Mouse (Mus musculus) fat pad, adult 2 months (tissue): Measurements from ENCODE around the gene Myo10.

Source experiments
- DNase-seq: peaks from one replicate; pipeline ENCODE4 v3.0.0-alpha.2; 2011; ENCODE audit warnings: low read depth, low spot score; ENCODE audit errors: extremely low read depth

Myo10 gene

GRCm38 (mm10) chr15:25791660-25792353 is 169.5 kb downstream of the Myo10 start:
- no peak for DNase-seq

- DNase-seq: no peak
Measured at GRCm38 (mm10) chr15:25794123-25794522, 171.8 kb downstream of the Myo10 start.

DNA sequence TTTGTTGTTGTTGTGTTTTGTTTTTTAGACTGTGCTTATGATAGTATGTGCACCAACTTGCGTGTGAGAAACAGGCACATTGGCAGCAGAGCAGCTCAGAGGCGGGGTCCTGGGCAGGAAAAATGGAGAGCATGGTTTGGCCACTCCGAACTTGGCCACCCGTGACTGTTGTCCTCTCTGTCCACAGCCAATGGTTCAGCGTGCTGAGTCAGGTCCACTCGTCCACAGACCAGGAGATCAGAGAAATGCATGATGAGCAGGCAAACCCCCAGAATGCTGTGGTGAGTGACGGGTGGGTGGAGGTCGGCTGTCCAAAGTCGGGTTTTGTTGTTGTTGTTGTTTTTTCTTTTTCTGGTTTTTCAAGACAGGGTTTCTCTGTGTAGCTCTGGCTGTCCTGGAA is 173.2 kb downstream of the Myo10 start:
- no peak for DNase-seq

DNA sequence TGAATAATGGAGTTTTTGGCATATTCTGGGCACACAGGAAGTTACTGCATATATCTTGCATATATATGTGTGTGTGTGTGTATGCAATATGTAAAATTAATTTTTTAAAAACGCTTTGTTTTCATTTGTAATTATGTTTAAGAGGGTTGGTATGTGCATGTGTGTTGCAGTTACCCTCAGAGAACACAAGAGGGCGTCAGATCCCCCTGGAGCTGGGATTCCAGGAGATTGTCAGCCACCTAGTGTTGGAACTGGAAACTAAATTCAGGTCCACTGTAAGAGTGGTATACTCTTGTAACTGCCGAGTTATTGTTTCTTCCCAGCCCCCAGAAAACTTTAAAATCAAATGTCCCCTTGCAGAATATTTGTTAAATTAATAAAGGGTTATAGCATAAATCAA is 174.0 kb downstream of the Myo10 start:
- DNase-seq: no peak

GRCm38 (mm10) chr15:25797179-25797578 is 174.9 kb downstream of the Myo10 start:
- DNase-seq: no peak

- DNase-seq: no peak
Measured at GRCm38 (mm10) chr15:25797888-25798287, 175.6 kb downstream of the Myo10 start.

GRCm38 (mm10) chr15:25801726-25802125 is 179.4 kb downstream of the Myo10 start:
- DNase-seq: no peak

- DNase-seq: no peak
Measured at GRCm38 (mm10) chr15:25802194-25802593, 179.9 kb downstream of the Myo10 start.

DNA sequence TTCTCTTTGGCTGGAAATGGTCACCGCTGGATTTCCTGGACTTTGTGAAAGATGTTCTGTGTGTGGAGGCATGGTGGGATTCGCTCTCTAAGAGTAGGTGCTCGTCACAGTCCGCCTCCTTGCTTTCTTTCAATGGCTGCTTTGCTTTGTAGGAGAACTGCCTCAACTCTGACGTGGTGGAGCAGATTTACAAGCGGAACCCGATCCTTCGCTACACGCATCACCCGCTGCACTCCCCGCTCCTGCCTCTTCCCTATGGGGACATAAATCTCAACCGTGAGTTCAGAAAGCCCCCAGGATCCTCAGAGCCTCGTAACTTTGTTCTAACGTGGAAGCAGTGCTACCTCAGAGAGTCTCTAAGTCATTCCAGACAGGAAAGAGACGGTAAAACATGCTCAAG is 180.8 kb downstream of the Myo10 start:
- no peak for DNase-seq

- DNase-seq: no peak
Measured at GRCm38 (mm10) chr15:25805336-25806110, 183.2 kb downstream of the Myo10 start.

GRCm38 (mm10) chr15:25806363-25806762 is 184.0 kb downstream of the Myo10 start:
- DNase-seq: no peak

DNA sequence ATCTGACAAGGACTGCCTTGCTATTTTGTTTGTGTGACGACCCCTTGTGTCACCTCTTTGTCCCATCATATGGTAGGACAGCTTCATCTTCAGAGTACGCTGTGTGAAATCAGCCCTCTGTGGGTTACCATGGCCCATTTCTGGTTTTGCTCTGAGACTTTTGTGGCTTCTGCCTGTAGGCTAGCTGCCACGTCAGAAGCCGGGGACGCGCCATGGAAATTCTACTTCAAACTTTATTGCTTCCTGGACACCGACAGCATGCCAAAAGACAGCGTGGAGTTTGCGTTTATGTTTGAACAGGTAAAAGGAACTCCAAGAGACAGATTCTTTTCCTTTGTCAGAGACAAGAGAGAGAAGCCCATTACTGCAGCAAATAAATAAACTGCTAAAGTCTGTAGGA is 184.6 kb downstream of the Myo10 start:
- no peak for DNase-seq

GRCm38 (mm10) chr15:25808677-25809460 is 186.5 kb downstream of the Myo10 start:
- DNase-seq: no peak

DNA sequence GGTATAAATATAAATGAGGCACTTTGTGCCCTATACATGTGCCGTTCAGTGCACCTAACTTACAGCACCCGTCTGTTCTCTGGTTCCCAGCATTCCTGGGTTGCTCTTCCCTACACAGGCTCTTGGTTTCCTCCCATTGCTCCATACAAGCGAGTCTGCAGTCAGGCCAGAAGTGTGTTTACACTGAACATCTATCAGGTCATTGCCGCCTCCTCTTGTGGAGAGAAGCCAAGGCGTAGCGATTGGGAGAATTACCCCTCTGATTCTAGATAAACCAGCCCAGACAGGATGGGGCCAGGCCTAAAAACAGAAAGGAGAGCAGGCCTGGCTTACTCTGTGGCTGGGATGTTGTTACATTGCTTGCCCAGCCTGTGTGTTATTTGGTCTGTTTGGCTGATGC is 187.3 kb downstream of the Myo10 start:
- DNase-seq: no peak

- no peak for DNase-seq
Measured at GRCm38 (mm10) chr15:25811834-25812250, 189.5 kb downstream of the Myo10 start.

DNA sequence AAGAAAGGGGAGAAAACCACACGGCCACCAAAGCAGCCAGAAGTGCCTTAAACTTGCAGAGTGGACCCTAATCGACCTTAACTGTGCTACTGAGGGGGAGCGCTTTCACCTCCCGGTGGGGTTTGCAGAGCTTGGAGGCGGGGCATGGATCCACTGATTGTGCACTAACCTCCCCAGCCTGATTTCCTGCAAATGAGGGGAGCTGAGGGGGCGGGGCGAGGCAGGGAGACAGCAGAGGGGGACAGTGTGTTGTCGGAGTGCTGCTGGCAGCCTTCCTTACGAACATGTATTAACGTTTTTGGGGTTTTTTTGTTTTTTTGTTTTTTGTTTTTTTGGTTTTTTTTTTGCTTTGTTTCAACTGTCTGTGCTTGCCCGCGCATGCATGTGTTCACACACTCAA is 190.2 kb downstream of the Myo10 start:
- no peak for DNase-seq

GRCm38 (mm10) chr15:25814535-25814934 is 192.2 kb downstream of the Myo10 start:
- DNase-seq: no peak

DNA sequence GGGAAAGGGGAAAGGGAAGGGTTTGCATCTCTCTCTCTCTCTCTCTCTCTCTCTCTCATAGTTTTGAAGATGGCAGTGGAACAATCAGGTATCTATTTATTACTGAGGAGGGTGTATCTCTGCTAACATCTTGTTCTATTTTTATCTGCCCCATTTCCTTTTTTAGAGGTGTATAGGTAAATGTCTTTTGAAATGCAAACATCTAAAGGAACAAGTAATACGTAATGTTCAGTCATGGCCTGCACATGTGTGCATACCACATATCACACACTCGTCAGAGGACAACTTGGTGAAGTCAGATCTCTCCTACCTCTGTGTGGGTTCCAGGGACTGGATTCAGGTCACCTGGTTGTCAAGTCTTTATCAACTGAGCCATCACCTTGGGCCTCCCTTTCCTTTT is 194.9 kb downstream of the Myo10 start:
- DNase-seq: no peak

DNA sequence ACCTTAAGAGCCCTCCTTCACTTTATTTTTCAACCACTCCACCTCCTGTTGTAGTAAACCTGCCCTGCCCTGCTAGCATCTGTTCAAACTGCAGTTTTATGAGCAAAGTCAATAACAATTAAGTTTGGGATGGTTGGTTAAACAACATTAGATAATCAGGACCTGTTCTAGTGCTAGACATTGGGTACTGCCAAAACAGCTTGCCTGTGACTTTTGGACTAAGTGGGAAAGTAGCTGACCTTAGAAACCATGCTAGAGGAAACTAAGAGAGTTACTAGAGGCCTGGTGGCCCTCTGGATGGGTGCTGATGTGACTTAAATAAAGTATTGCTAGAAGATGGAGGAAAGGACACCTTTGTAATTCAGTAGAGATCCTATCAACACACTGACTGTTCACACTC is 199.7 kb downstream of the Myo10 start:
- no peak for DNase-seq

GRCm38 (mm10) chr15:25822656-25823055 is 200.3 kb downstream of the Myo10 start:
- DNase-seq: no peak

- no peak for DNase-seq
Measured at GRCm38 (mm10) chr15:25826531-25826961, 204.2 kb downstream of the Myo10 start.

- no peak for DNase-seq
Measured at GRCm38 (mm10) chr15:25828464-25828863, 206.1 kb downstream of the Myo10 start.
